9 mouse cellular contexts compared by ENCODE assay signal in the genomic region with DNA sequence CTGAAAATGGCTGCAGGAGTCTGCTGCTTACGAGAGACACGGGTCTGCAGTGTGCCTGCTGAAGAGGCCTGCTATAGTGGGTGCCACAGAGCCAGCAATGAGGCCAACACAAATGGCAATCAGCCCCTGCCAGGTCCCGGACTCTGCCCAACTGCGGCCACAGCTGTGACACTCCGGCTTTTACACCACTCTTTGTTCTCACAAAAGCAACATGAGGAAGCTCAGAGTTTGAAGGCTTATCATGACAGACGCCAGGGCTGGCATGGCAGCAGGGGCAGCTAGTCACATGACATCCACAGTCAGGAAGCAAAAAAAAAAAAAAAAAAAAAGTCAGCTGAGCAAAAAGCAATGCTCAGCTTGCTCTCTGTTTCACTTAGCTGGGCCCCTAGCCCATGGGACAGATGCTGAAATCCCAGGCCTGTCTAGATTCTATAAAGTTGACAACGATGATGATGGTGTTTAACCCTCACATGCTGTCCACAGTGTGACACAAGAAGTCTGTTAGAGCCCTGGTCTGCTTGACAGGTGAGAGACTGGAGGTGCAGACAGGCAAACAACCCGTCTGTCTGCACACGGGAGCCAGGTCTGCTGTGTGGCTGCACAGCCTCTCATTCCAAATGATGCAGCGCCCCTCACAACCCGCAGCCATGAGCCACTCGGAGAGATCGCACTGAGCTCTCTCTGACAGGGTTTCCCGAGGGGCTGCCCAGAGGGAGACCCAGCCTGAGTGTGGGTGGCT.
DNase-seq lines count a peak whose midpoint lies in the region; ATAC-seq and TF ChIP-seq lines count a peak whose summit lies in the region.
"Had no signal": no experiment of that assay in that cellular context is flagged by ENCODE, and none has a peak within 500 bp of the region (broad histone marks: within the 10 kb centered on the region; RNA-seq: fewer than 3 reads in every experiment).

No protein-coding gene starts in this region.

- TF ChIP-seq CTCF in kidney, adult 2 months (conservative IDR thresholded peaks at IDR 0.05; ENCODE audit: insufficient read depth, insufficient read length, low read depth, low read length) = no peak
- no peak for TF ChIP-seq CTCF in cerebellum, adult 2 months (IDR thresholded peaks at IDR 0.05; ENCODE audit: borderline replicate concordance, insufficient read depth, low read depth, low read length)

- no peak for TF ChIP-seq POLR2A in kidney, adult 2 months (IDR thresholded peaks at IDR 0.05; ENCODE audit: low read depth, low read length)
- no peak for TF ChIP-seq POLR2A in cerebellum, adult 2 months (IDR thresholded peaks at IDR 0.05; ENCODE audit: borderline replicate concordance, insufficient read depth, low read length)

- no peak overlapping the region for H3K4me3 ChIP-seq in hindbrain, embryonic 10.5 days
- no peak overlapping the region for H3K4me3 ChIP-seq in hindbrain, embryonic 13.5 days
- no peak overlapping the region for H3K4me3 ChIP-seq in heart, embryonic 12.5 days
- H3K4me3 ChIP-seq in midbrain, embryonic 16.5 days (ENCODE audit: low read depth, low read length) = no peak overlapping the region
- no peak overlapping the region for H3K4me3 ChIP-seq in kidney, adult 2 months (ENCODE audit: insufficient read depth, low read depth, low read length)
- H3K4me3 ChIP-seq in cerebellum, adult 2 months (replicated peaks; ENCODE audit: insufficient read depth, low read depth, low read length) = no peak overlapping the region
- H3K4me3 ChIP-seq: embryonic facial prominence, embryonic 13.5 days had no signal

- WGBS in hindbrain, embryonic 10.5 days = 86% methylated on average over 14 of the region's 14 CpGs
- 82% methylated on average over 14 of the region's 14 CpGs for WGBS in hindbrain, embryonic 13.5 days
- WGBS in heart, embryonic 12.5 days = 55% methylated on average over 14 of the region's 14 CpGs
- WGBS in midbrain, embryonic 16.5 days = 80% methylated on average over 14 of the region's 14 CpGs
- 91% methylated on average over 14 of the region's 14 CpGs for WGBS in kidney, adult 2 months
- WGBS in cerebellum, adult 2 months = 50% methylated on average over 14 of the region's 14 CpGs

- no peak overlapping the region for H3K9ac ChIP-seq in hindbrain, embryonic 13.5 days
- no peak overlapping the region for H3K9ac ChIP-seq in heart, embryonic 12.5 days
- no peak overlapping the region for H3K9ac ChIP-seq in midbrain, embryonic 16.5 days (ENCODE audit: low read depth, low read length)
- H3K9ac ChIP-seq: embryonic facial prominence, embryonic 13.5 days had no signal

- no peaks in the 10 kb centered on the region for H3K27me3 ChIP-seq in hindbrain, embryonic 10.5 days (ENCODE audit: insufficient read depth, poor library complexity, severe bottlenecking)
- H3K27me3 ChIP-seq in hindbrain, embryonic 13.5 days = no peaks in the 10 kb centered on the region
- H3K27me3 ChIP-seq in heart, embryonic 12.5 days (replicated peaks) = no peaks in the 10 kb centered on the region
- no peaks in the 10 kb centered on the region for H3K27me3 ChIP-seq in midbrain, embryonic 16.5 days (ENCODE audit: control insufficient read depth, insufficient read depth, low read depth, low read length)
- no peaks in the 10 kb centered on the region for H3K27me3 ChIP-seq in kidney, adult 2 months (replicated peaks; ENCODE audit: control insufficient read depth, insufficient read depth, low read length)
- no peaks in the 10 kb centered on the region for H3K27me3 ChIP-seq in cerebellum, adult 2 months (ENCODE audit: control insufficient read depth, insufficient read depth, low read length)
- H3K27me3 ChIP-seq: embryonic facial prominence, embryonic 13.5 days had no signal

- ATAC-seq in hindbrain, embryonic 13.5 days (ENCODE audit: low FRiP score) = no peak
- peak; percentile 39; the same call in 1 of the 2 replicates for ATAC-seq in heart, embryonic 12.5 days (ENCODE audit: insufficient number of reproducible peaks, low FRiP score)
- 0 out of 2 replicates have a peak, but pooled peaks have one; percentile 36 for ATAC-seq in midbrain, embryonic 16.5 days

- no peak for DNase-seq in hindbrain, embryonic 10.5 days (ENCODE audit: low spot score)
- peak; percentile 23 for DNase-seq in T-cell, adult 2 months (ENCODE audit: low spot score)
- DNase-seq in spleen, postnatal 36 days (ENCODE audit: low spot score in 2 of 2) = no peak
- no peak for DNase-seq in kidney, adult 2 months
- no peak for DNase-seq in cerebellum, adult 2 months

- H3K9me3 ChIP-seq in hindbrain, embryonic 10.5 days = no peaks in the 10 kb centered on the region
- H3K9me3 ChIP-seq in hindbrain, embryonic 13.5 days = no peaks in the 10 kb centered on the region
- H3K9me3 ChIP-seq in heart, embryonic 12.5 days (replicated peaks) = peaks cover 8% of the 10 kb centered on the region; the same call in 1 of the 2 replicates
- H3K9me3 ChIP-seq in midbrain, embryonic 16.5 days (replicated peaks; ENCODE audit: control insufficient read depth, low read length, poor library complexity, severe bottlenecking) = no peaks in the 10 kb centered on the region
- H3K9me3 ChIP-seq: embryonic facial prominence, embryonic 13.5 days had no signal

- H3K4me2 ChIP-seq in hindbrain, embryonic 13.5 days = no peak overlapping the region
- no peak overlapping the region for H3K4me2 ChIP-seq in heart, embryonic 12.5 days
- no peak overlapping the region for H3K4me2 ChIP-seq in midbrain, embryonic 16.5 days (ENCODE audit: low read length)
- H3K4me2 ChIP-seq: embryonic facial prominence, embryonic 13.5 days had no signal

- H3K27ac ChIP-seq in hindbrain, embryonic 10.5 days = 0 out of 2 replicates have a peak overlapping the region, but pooled peaks have one; percentile 18
- H3K27ac ChIP-seq in hindbrain, embryonic 13.5 days = no peak overlapping the region; the same call in 1 of the 2 replicates
- H3K27ac ChIP-seq in heart, embryonic 12.5 days (ENCODE audit: poor library complexity, severe bottlenecking) = peak overlapping the region; percentile 56
- no peak overlapping the region for H3K27ac ChIP-seq in midbrain, embryonic 16.5 days (ENCODE audit: low read length)
- no peak overlapping the region for H3K27ac ChIP-seq in kidney, adult 2 months (ENCODE audit: insufficient read depth, low read depth, low read length)
- H3K27ac ChIP-seq in cerebellum, adult 2 months (ENCODE audit: insufficient read depth, low read length) = no peak overlapping the region
- H3K27ac ChIP-seq: embryonic facial prominence, embryonic 13.5 days had no signal

- 0 out of 2 replicates have a peak, but pooled peaks cover 2% of the 10 kb centered on the region for H3K4me1 ChIP-seq in hindbrain, embryonic 10.5 days (replicated peaks)
- peaks cover 16% of the 10 kb centered on the region; the same call in 1 of the 2 replicates for H3K4me1 ChIP-seq in hindbrain, embryonic 13.5 days (replicated peaks)
- H3K4me1 ChIP-seq in heart, embryonic 12.5 days (replicated peaks) = peaks cover 16% of the 10 kb centered on the region
- no peaks in the 10 kb centered on the region for H3K4me1 ChIP-seq in midbrain, embryonic 16.5 days (ENCODE audit: control insufficient read depth, insufficient read depth, low read length)
- no peaks in the 10 kb centered on the region for H3K4me1 ChIP-seq in kidney, adult 2 months (ENCODE audit: control insufficient read depth, insufficient read depth, low read length)
- H3K4me1 ChIP-seq in cerebellum, adult 2 months (ENCODE audit: control insufficient read depth, insufficient read depth, low read length) = no peaks in the 10 kb centered on the region

- peaks cover 5% of the 10 kb centered on the region; the same call in 1 of the 2 replicates for H3K36me3 ChIP-seq in hindbrain, embryonic 10.5 days
- H3K36me3 ChIP-seq in hindbrain, embryonic 13.5 days = no peaks in the 10 kb centered on the region
- H3K36me3 ChIP-seq in heart, embryonic 12.5 days = no peaks in the 10 kb centered on the region
- H3K36me3 ChIP-seq in midbrain, embryonic 16.5 days (ENCODE audit: control insufficient read depth, insufficient read depth, low read length) = no peaks in the 10 kb centered on the region
- no peaks in the 10 kb centered on the region for H3K36me3 ChIP-seq in kidney, adult 2 months (ENCODE audit: control insufficient read depth, insufficient read depth, low read length)
- H3K36me3 ChIP-seq: embryonic facial prominence, embryonic 13.5 days had no signal

Comparison
In these comparisons a context has a peak if more than half of its experiments do, and no peak if none do; other contexts are left out.
1. H3K27ac ChIP-seq: peak in hindbrain, embryonic 10.5 days (single experiment) and heart, embryonic 12.5 days (single experiment); none in hindbrain, embryonic 13.5 days (single experiment), midbrain, embryonic 16.5 days (single experiment), kidney, adult 2 months (single experiment) and cerebellum, adult 2 months (single experiment).